Mouse (Mus musculus) G1E (cell line): ENCODE measurements around the gene Sstr3. TPM values are rescaled to one million over a fixed set of nuclear protein-coding genes. Genes with fewer than 3 reads are reported as not detected.
A peak's percentile ranks its signal among the peaks of the same experiment; 100 is the strongest.

Experiments used
- ATAC-seq: 2 replicates; pipeline ENCODE4 v1.8.0; 2016; ENCODE audit warnings: mild to moderate bottlenecking; ENCODE audit not compliant: insufficient number of reproducible peaks, poor library complexity, low FRiP score, severe bottlenecking; ENCODE audit errors: extremely low read depth
- DNase-seq: peaks from one replicate; pipeline ENCODE4 v3.0.0; 2012; ENCODE audit warnings: low spot score
- H3K27me3 ChIP-seq: 2 replicates; pipeline ENCODE4 v1.6.1; 2012; ENCODE audit warnings: mild to moderate bottlenecking, low read length, inconsistent platforms; ENCODE audit not compliant: insufficient read depth
- H3K36me3 ChIP-seq: replicated peaks from 2 replicates; pipeline ENCODE3; 2012; ENCODE audit warnings: mild to moderate bottlenecking, inconsistent platforms
- H3K4me1 ChIP-seq: 2 replicates; pipeline ENCODE4 v1.6.1; 2012; ENCODE audit warnings: low read depth, low read length, inconsistent platforms, mixed read lengths; ENCODE audit not compliant: insufficient read depth
- H3K4me3 ChIP-seq: 2 replicates; pipeline ENCODE4 v1.5.1; 2012; ENCODE audit warnings: low read depth, mild to moderate bottlenecking, inconsistent platforms, low read length, moderate library complexity, mixed read lengths
- H3K9me3 ChIP-seq: replicated peaks from 2 replicates; pipeline ENCODE4 v1.6.1; 2012; ENCODE audit warnings: inconsistent platforms
- CTCF ChIP-seq: IDR thresholded peaks from 2 replicates; pipeline ENCODE4 v1.5.1; 2012; ENCODE audit warnings: low read depth, low read length, inconsistent platforms, mixed read lengths
- GATA1 ChIP-seq: IDR thresholded peaks from 2 replicates; pipeline ENCODE4 v1.6.1; 2012; ENCODE audit warnings: borderline replicate concordance, low read length, inconsistent platforms, mixed read lengths
- GATA2 ChIP-seq: IDR thresholded peaks from 2 replicates; pipeline ENCODE4 v1.6.1; 2012; ENCODE audit warnings: low read depth, low read length, inconsistent platforms, borderline replicate concordance
- POLR2AphosphoS5 ChIP-seq: IDR thresholded peaks from 2 replicates; pipeline ENCODE4 v1.6.1; 2012; ENCODE audit warnings: low read depth, low read length, inconsistent platforms; ENCODE audit not compliant: insufficient replicate concordance
- TAL1 ChIP-seq: conservative IDR thresholded peaks from 2 replicates; pipeline ENCODE4 v1.6.1; 2012; ENCODE audit warnings: low read depth, low read length, inconsistent platforms, mixed read lengths
- polyA plus RNA-seq: library from polyadenylated mRNA; stranded (reverse); fragments of >175 nt; gene quantifications from 2 replicates; pipeline ENCODE4 v1.2.3, GENCODE M21; 2012
- total RNA-seq, 2 experiments: library from RNA; stranded (forward) in 1 of 2; stranded (reverse) in 1 of 2; fragments of 200-1000 nt in 1 of 2; fragments of >200 nt in 1 of 2; fragmentation: Nextera tagmentation in 1 of 2; gene quantifications; 2 replicates each; pipeline ENCODE4 v1.2.3; 2014 to 2017

The Sstr3 gene
- total and polyA plus RNA-seq, 3 experiments: 0.05 TPM; not detected in 2

DNA sequence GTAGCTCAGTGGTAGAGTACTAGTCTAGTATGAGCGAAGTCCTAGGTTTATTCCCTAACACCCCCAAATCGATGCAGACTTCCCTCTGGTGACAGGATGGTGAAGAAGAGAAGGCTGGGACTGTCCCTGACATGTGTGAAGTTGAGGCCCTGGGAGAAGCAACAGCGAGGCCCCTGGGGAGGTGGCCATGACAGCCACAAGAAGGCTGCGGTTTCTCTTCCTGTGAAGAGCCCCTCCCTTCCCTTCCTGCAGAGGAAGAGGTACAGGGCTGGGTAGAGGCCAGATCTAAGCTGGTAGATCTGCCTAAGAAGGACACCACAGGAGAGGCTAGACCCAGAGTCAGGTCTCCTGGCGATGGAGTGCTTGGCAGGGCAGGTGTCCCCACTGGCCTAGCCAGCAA lies 19.5 kb upstream of the Sstr3 start:
- Histone ChIP-seq H3K27me3 (no peaks in the 10 kb centered on the region), H3K4me1 (peaks cover 96% of the 10 kb centered on the region), H3K4me3 (peak overlapping the region; percentile 63; the same call in 1 of the 2 replicates), H3K9me3 (no peaks in the 10 kb centered on the region), H3K36me3 (peaks cover 91% of the 10 kb centered on the region)
- ATAC-seq (peak; percentile 50; the same call in 1 of the 2 replicates), DNase-seq (peak; percentile 88)
- TF ChIP-seq TAL1: no peak
- no peak for TF ChIP-seq GATA2
- no peak for TF ChIP-seq CTCF
- no peak for TF ChIP-seq POLR2AphosphoS5
- no peak for TF ChIP-seq GATA1

GRCm38 (mm10) chr15:78563344-78563743 lies 18.9 kb upstream of the Sstr3 start:
- Histone ChIP-seq H3K9me3 (no peaks in the 10 kb centered on the region), H3K27me3 (peaks cover 4% of the 10 kb centered on the region), H3K4me1 (peaks cover 94% of the 10 kb centered on the region), H3K36me3 (peaks cover 85% of the 10 kb centered on the region), H3K4me3 (peak overlapping the region; percentile 46; the same call in 1 of the 2 replicates)
- ATAC-seq: no peak
- no peak for DNase-seq
- TF ChIP-seq POLR2AphosphoS5: peak; percentile 76; the same call in 1 of the 2 replicates
- no peak for TF ChIP-seq CTCF

- no peak overlapping the region for H3K4me3 ChIP-seq
- H3K27me3 ChIP-seq: peaks cover 35% of the 10 kb centered on the region
- TF ChIP-seq TAL1 (no peak), POLR2AphosphoS5 (no peak), CTCF (no peak), GATA1 (no peak), GATA2 (no peak)
- ATAC-seq (no peak), DNase-seq (no peak)
- H3K4me1 ChIP-seq: peaks cover 73% of the 10 kb centered on the region
- peaks cover 46% of the 10 kb centered on the region for H3K36me3 ChIP-seq
- H3K9me3 ChIP-seq: no peaks in the 10 kb centered on the region
Measured at GRCm38 (mm10) chr15:78559141-78559979, 14.9 kb upstream of the Sstr3 start.

GRCm38 (mm10) chr15:78557693-78558535 lies 13.4 kb upstream of the Sstr3 start:
- H3K36me3 ChIP-seq: peaks cover 31% of the 10 kb centered on the region
- TF ChIP-seq TAL1 (no peak), POLR2AphosphoS5 (peak; percentile 75; the same call in 1 of the 2 replicates)
- H3K27me3 ChIP-seq: peaks cover 43% of the 10 kb centered on the region
- no peak overlapping the region for H3K4me3 ChIP-seq
- ATAC-seq: no peak
- peaks cover 58% of the 10 kb centered on the region for H3K4me1 ChIP-seq
- no peak for DNase-seq
- no peaks in the 10 kb centered on the region for H3K9me3 ChIP-seq

GRCm38 (mm10) chr15:78554545-78555313 lies 10.2 kb upstream of the Sstr3 start:
- Histone ChIP-seq H3K4me1 (peaks cover 29% of the 10 kb centered on the region), H3K4me3 (no peak overlapping the region), H3K9me3 (0 out of 2 replicates have a peak, but pooled peaks cover 3% of the 10 kb centered on the region), H3K36me3 (peaks cover 2% of the 10 kb centered on the region), H3K27me3 (peaks cover 57% of the 10 kb centered on the region)
- DNase-seq (no peak), ATAC-seq (no peak)
- TF ChIP-seq CTCF: no peak
- TF ChIP-seq TAL1: no peak
- TF ChIP-seq POLR2AphosphoS5: no peak

DNA sequence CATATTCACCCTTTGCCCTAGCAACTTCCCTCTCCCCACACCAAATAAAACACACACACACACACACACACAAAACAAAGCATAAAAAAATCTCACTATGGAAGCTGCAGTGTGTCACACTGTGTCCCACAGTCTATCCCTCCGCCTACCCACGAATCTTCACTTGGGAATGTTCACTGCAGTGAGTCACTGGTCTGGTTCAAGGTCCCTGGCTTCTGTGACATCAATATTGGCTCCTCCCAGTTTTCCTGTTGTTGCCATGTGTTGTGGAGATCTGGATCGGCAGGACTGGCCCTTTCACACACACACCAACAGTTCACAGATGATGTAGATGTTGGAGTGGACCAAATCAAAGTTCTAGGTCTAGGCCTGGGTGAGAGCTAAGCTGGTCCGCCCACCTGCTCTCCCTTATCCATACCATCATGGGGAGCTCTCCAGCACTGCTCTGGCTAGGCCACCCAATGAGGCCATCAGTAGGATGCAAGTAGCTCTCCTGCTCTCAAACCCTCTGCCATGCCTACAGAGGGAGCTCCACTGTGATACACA lies 4.8 kb upstream of the Sstr3 start:
- Histone ChIP-seq H3K36me3 (no peaks in the 10 kb centered on the region), H3K4me3 (no peak overlapping the region), H3K4me1 (peaks cover 16% of the 10 kb centered on the region), H3K27me3 (peaks cover 45% of the 10 kb centered on the region), H3K9me3 (0 out of 2 replicates have a peak, but pooled peaks cover 3% of the 10 kb centered on the region)
- TF ChIP-seq TAL1 (no peak), GATA2 (no peak), CTCF (no peak), POLR2AphosphoS5 (no peak), GATA1 (no peak)
- ATAC-seq (no peak), DNase-seq (no peak)
